Mouse (Mus musculus) thymus, adult 18-20 months (tissue): ENCODE measurements around the gene Tmod4.
A peak's percentile ranks its signal among the peaks of the same experiment; 100 is the strongest.

Experiments
- DNase-seq, 2 experiments: peaks; one replicate each; pipeline ENCODE4 v3.0.0; 2022; ENCODE audit warnings: mixed read lengths in 2 of 2

The Tmod4 gene

GRCm38 (mm10) chr3:95174011-95174592, 49.8 kb downstream of the Tmod4 start:
- DNase-seq: peak; percentile 62 to 67

DNA sequence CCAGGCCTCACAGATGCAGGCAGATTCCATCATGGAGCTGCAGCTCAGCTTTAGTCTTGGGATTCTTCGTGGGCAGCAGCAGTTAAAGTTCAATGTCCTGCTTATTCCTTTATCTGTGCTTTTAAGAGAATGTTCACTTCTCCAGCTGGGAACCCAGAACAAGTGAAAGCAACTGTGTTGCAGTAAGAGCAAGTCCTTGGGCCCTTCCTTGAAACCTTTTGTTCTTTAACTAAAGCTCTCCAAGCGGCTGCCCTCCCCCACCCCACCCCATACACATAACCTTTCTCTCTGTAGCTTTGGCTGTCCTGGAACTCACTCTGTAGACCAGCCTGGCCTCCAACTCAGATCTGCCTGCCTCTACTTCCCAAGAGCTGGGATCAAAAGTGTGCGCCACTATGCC, 52.2 kb downstream of the Tmod4 start:
- no peak for DNase-seq

DNA sequence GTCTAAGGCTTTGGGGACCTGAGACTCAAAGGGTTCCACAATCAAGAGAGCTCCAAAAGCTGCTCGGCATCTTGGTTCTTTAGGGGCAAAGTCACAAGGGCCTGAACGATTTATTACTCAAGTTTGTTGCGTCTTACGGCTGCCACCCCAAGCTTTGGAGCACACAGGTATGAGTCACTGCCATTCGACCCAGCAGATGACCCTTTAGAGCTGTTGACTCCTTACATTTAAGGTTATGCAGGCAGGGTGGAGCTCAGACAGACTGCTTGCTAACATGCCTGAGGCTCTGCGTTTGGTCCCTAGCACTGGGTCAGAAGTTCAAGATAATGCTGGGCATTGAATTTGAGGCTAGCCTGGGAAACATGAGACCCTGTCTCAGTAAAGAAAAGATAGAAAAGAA, 53.3 kb downstream of the Tmod4 start:
- no peak for DNase-seq
